Mouse (Mus musculus): ENCODE measurements around the gene Hmox1. TPM values are rescaled to one million over a fixed set of nuclear protein-coding genes. Genes with fewer than 3 reads are reported as not detected.

The Hmox1 gene
- 8.2 TPM in 2 replicates for polyA plus RNA-seq (2015; fragmentation: Nextera tagmentation; extraction: Ambion mirVana)

GRCm38 (mm10) chr8:75093399-75094156, at the start of gene Hmox1:
Gene Hmox1, plus strand, starts transcription at chr8:75093621.
- no peaks in the 10 kb centered on the region for H3K36me3 ChIP-seq (ENCODE audit: control insufficient read depth, insufficient read depth)
- H3K4me1 ChIP-seq (replicated peaks; ENCODE audit: control insufficient read depth, insufficient read depth, low read length): peaks cover 6% of the 10 kb centered on the region; the same call in 1 of the 2 replicates
- 1% methylated on average over 36 of the region's 36 CpGs for WGBS
- no peaks in the 10 kb centered on the region for H3K27me3 ChIP-seq (replicated peaks; ENCODE audit: control insufficient read depth, insufficient read depth, low read length)
- no peaks in the 10 kb centered on the region for H3K9me3 ChIP-seq (ENCODE audit: control insufficient read depth, low read length)
- H3K27ac ChIP-seq (ENCODE audit: low read length): no peak within 1 kb of the TSS
- peak within 1 kb of the TSS; percentile 42 for H3K4me3 ChIP-seq (replicated peaks; ENCODE audit: low read length)
- peak within 1 kb of the TSS; percentile 56 for H3K4me2 ChIP-seq (ENCODE audit: low read length)
- ATAC-seq: peak; percentile 93
- peak within 1 kb of the TSS; percentile 46 for H3K9ac ChIP-seq (replicated peaks; ENCODE audit: low read depth, low read length)

GRCm38 (mm10) chr8:75046303-75046702, 47.1 kb upstream of the Hmox1 start:
- WGBS: 81% methylated on average over 1 of the region's 1 CpGs
- H3K4me3 ChIP-seq (replicated peaks; ENCODE audit: low read length): no peak overlapping the region

DNA sequence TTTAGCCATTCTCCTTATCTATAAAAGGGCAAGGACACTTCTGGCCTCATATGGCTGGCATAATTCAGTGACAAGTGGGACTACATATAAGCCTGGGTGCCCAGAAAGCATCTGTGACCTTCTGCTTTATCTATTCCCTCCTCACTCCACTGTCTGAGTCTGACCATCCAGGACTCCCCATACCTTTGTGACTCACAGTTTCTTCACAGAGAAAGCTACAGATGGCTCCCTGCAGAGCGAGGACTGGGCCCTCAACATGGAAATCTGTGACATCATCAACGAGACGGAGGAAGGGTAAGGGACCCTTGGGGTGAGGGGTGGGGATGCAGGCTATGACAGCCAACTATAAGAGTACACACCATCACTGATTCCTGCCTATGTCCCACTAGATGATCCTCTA, 45.6 kb upstream of the Hmox1 start:
- H3K4me3 ChIP-seq (replicated peaks; ENCODE audit: low read length): no peak overlapping the region
- no peak for ATAC-seq

More at GRCm38 (mm10) chr8:75046303-75046702, 47.1 kb upstream of the Hmox1 start:
- Histone ChIP-seq H3K9ac (replicated peaks; ENCODE audit: low read depth, low read length) (no peak overlapping the region), H3K9me3 (ENCODE audit: control insufficient read depth, low read length) (no peaks in the 10 kb centered on the region), H3K4me2 (ENCODE audit: low read length) (no peak overlapping the region), H3K27ac (ENCODE audit: low read length) (no peak overlapping the region), H3K4me1 (replicated peaks; ENCODE audit: control insufficient read depth, insufficient read depth, low read length) (no peaks in the 10 kb centered on the region), H3K27me3 (replicated peaks; ENCODE audit: control insufficient read depth, insufficient read depth, low read length) (no peaks in the 10 kb centered on the region), H3K36me3 (ENCODE audit: control insufficient read depth, insufficient read depth) (no peaks in the 10 kb centered on the region)
- no peak for ATAC-seq

GRCm38 (mm10) chr8:75053342-75053741, 40.1 kb upstream of the Hmox1 start:
- Histone ChIP-seq H3K27ac (ENCODE audit: low read length) (no peak overlapping the region), H3K36me3 (ENCODE audit: control insufficient read depth, insufficient read depth) (no peaks in the 10 kb centered on the region), H3K4me3 (replicated peaks; ENCODE audit: low read length) (no peak overlapping the region)

More for the DNA sequence above, 45.6 kb upstream of the Hmox1 start:
- H3K9me3 ChIP-seq (ENCODE audit: control insufficient read depth, low read length): no peaks in the 10 kb centered on the region
- H3K9ac ChIP-seq (replicated peaks; ENCODE audit: low read depth, low read length): no peak overlapping the region
- H3K4me2 ChIP-seq (ENCODE audit: low read length): no peak overlapping the region
- H3K27me3 ChIP-seq (replicated peaks; ENCODE audit: control insufficient read depth, insufficient read depth, low read length): no peaks in the 10 kb centered on the region
- no peaks in the 10 kb centered on the region for H3K4me1 ChIP-seq (replicated peaks; ENCODE audit: control insufficient read depth, insufficient read depth, low read length)
- WGBS: 91% methylated on average over 3 of the region's 3 CpGs
- no peak overlapping the region for H3K27ac ChIP-seq (ENCODE audit: low read length)
- no peaks in the 10 kb centered on the region for H3K36me3 ChIP-seq (ENCODE audit: control insufficient read depth, insufficient read depth)

DNA sequence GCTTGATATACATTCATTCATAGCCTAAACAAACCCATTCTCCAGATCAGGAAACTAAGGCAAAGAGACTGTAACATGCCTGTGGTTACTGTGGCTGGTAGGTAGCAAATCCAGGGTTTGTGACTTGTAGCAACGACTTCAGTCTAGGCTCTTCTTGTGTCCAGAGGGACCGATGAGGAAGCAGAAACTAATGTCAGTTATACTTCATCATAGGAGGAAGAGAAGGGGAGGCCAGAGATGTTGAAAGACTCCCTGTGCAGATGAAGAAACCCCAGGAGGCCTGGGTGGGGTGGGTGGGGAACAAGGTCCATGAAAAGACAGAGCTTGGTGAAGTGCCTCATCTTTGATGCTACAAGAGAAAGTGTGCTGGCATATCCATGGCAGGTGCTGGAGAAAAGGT, 37.7 kb upstream of the Hmox1 start:
- WGBS: 95% methylated on average over 2 of the region's 2 CpGs
- H3K9me3 ChIP-seq (ENCODE audit: control insufficient read depth, low read length): no peaks in the 10 kb centered on the region
- no peak overlapping the region for H3K9ac ChIP-seq (replicated peaks; ENCODE audit: low read depth, low read length)
- no peak overlapping the region for H3K4me2 ChIP-seq (ENCODE audit: low read length)
- H3K27ac ChIP-seq (ENCODE audit: low read length): no peak overlapping the region
- no peaks in the 10 kb centered on the region for H3K27me3 ChIP-seq (replicated peaks; ENCODE audit: control insufficient read depth, insufficient read depth, low read length)
- no peak for ATAC-seq
- no peak overlapping the region for H3K4me3 ChIP-seq (replicated peaks; ENCODE audit: low read length)
- H3K36me3 ChIP-seq (ENCODE audit: control insufficient read depth, insufficient read depth): no peaks in the 10 kb centered on the region
- H3K4me1 ChIP-seq (replicated peaks; ENCODE audit: control insufficient read depth, insufficient read depth, low read length): no peaks in the 10 kb centered on the region

More at GRCm38 (mm10) chr8:75053342-75053741, 40.1 kb upstream of the Hmox1 start:
- WGBS: 84% methylated on average over 4 of the region's 4 CpGs
- no peaks in the 10 kb centered on the region for H3K4me1 ChIP-seq (replicated peaks; ENCODE audit: control insufficient read depth, insufficient read depth, low read length)
- no peaks in the 10 kb centered on the region for H3K27me3 ChIP-seq (replicated peaks; ENCODE audit: control insufficient read depth, insufficient read depth, low read length)
- H3K4me2 ChIP-seq (ENCODE audit: low read length): no peak overlapping the region
- H3K9ac ChIP-seq (replicated peaks; ENCODE audit: low read depth, low read length): no peak overlapping the region
- ATAC-seq: no peak
- no peaks in the 10 kb centered on the region for H3K9me3 ChIP-seq (ENCODE audit: control insufficient read depth, low read length)

DNA sequence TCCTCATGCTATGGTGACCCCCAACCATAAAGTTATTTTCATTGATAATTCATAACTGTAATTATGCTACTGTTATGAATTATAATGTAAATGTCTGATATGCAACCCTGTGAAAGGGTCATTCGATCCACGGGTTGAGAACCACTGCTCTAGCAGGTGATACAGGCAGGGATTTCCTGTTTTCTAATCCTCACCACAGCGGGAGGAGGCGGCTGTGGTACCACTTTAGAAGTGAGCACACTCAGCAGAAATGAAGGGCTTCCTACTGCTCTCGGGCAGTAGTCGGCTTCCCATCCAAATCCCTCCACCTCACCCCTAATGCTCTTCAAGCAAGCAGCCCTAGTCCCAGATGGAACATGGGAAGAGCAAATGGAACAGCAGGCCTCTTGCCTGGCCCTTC, 33.4 kb upstream of the Hmox1 start:
- Histone ChIP-seq H3K4me3 (replicated peaks; ENCODE audit: low read length) (no peak overlapping the region), H3K27ac (ENCODE audit: low read length) (no peak overlapping the region), H3K27me3 (replicated peaks; ENCODE audit: control insufficient read depth, insufficient read depth, low read length) (no peaks in the 10 kb centered on the region), H3K9me3 (ENCODE audit: control insufficient read depth, low read length) (no peaks in the 10 kb centered on the region), H3K4me1 (replicated peaks; ENCODE audit: control insufficient read depth, insufficient read depth, low read length) (no peaks in the 10 kb centered on the region), H3K36me3 (ENCODE audit: control insufficient read depth, insufficient read depth) (no peaks in the 10 kb centered on the region), H3K4me2 (ENCODE audit: low read length) (no peak overlapping the region), H3K9ac (replicated peaks; ENCODE audit: low read depth, low read length) (no peak overlapping the region)
- no peak for ATAC-seq
- WGBS: 83% methylated on average over 6 of the region's 6 CpGs

- no peaks in the 10 kb centered on the region for H3K4me1 ChIP-seq (replicated peaks; ENCODE audit: control insufficient read depth, insufficient read depth, low read length)
- H3K9ac ChIP-seq (replicated peaks; ENCODE audit: low read depth, low read length): no peak overlapping the region
- no peaks in the 10 kb centered on the region for H3K9me3 ChIP-seq (ENCODE audit: control insufficient read depth, low read length)
- no peak overlapping the region for H3K4me3 ChIP-seq (replicated peaks; ENCODE audit: low read length)
- no peaks in the 10 kb centered on the region for H3K27me3 ChIP-seq (replicated peaks; ENCODE audit: control insufficient read depth, insufficient read depth, low read length)
- H3K36me3 ChIP-seq (ENCODE audit: control insufficient read depth, insufficient read depth): no peaks in the 10 kb centered on the region
- WGBS: 90% methylated on average over 2 of the region's 2 CpGs
- H3K4me2 ChIP-seq (ENCODE audit: low read length): no peak overlapping the region
- no peak for ATAC-seq
- no peak overlapping the region for H3K27ac ChIP-seq (ENCODE audit: low read length)
These were observed 32.6 kb upstream of the Hmox1 start for GRCm38 (mm10) chr8:75060815-75061214.

DNA sequence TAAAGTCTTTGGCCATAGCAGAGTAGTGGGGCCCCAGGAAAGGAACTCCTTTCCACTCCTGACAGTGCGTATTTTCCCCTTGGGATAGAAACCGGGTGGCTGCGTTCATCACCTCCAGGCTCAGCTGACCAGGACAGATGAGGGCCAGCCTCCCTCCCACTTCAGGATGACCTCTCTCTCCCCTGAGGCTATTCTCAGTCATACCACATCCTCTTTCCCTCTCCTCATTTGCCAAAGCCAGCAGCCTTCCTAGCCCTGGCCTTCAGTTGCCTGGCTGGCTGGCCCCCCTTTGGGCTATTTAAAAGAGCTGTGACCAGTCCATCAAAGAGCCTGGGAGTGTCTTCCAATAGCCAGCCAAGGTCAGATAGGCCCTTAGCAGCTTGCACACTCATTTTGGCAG, 30.1 kb upstream of the Hmox1 start:
- no peaks in the 10 kb centered on the region for H3K4me1 ChIP-seq (replicated peaks; ENCODE audit: control insufficient read depth, insufficient read depth, low read length)
- no peak for ATAC-seq
- no peaks in the 10 kb centered on the region for H3K36me3 ChIP-seq (ENCODE audit: control insufficient read depth, insufficient read depth)
- H3K9ac ChIP-seq (replicated peaks; ENCODE audit: low read depth, low read length): no peak overlapping the region
- H3K9me3 ChIP-seq (ENCODE audit: control insufficient read depth, low read length): no peaks in the 10 kb centered on the region
- H3K27ac ChIP-seq (ENCODE audit: low read length): no peak overlapping the region
- WGBS: 91% methylated on average over 3 of the region's 3 CpGs
- no peaks in the 10 kb centered on the region for H3K27me3 ChIP-seq (replicated peaks; ENCODE audit: control insufficient read depth, insufficient read depth, low read length)
- H3K4me3 ChIP-seq (replicated peaks; ENCODE audit: low read length): no peak overlapping the region
- no peak overlapping the region for H3K4me2 ChIP-seq (ENCODE audit: low read length)

DNA sequence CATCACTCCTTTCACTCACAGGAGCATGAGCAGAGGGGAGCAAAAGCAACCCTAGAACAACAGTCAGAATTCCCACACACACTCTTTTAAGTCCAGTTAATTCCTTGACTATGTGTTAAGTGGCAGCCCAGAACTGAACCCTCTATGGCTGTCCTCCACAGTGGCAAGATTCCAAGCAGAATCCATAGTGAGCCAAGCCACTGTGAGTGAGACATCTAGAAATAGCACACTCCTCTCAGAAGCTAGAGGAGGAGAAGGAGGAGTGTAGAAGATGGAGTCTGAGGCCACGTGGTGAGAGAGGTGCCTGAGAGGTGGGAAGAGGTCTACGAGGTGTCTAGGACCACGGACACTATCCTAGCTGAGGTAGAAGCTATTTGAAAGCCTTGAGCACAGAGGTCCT, 28.6 kb upstream of the Hmox1 start:
- Histone ChIP-seq H3K36me3 (ENCODE audit: control insufficient read depth, insufficient read depth) (no peaks in the 10 kb centered on the region), H3K27ac (ENCODE audit: low read length) (no peak overlapping the region), H3K9me3 (ENCODE audit: control insufficient read depth, low read length) (no peaks in the 10 kb centered on the region), H3K4me1 (replicated peaks; ENCODE audit: control insufficient read depth, insufficient read depth, low read length) (no peaks in the 10 kb centered on the region), H3K4me3 (replicated peaks; ENCODE audit: low read length) (no peak overlapping the region), H3K9ac (replicated peaks; ENCODE audit: low read depth, low read length) (no peak overlapping the region), H3K4me2 (ENCODE audit: low read length) (no peak overlapping the region), H3K27me3 (replicated peaks; ENCODE audit: control insufficient read depth, insufficient read depth, low read length) (no peaks in the 10 kb centered on the region)
- ATAC-seq: no peak
- WGBS: 80% methylated on average over 3 of the region's 3 CpGs
